Mouse (Mus musculus) A20 (cell line): Measurements from ENCODE around the gene Esr1.
A peak's percentile ranks its signal among the peaks of the same experiment; 100 is the strongest.
"Not testable (repeated sequence)": the region's sequence is repeated elsewhere in the genome, so short reads cannot be mapped to it uniquely, and the experiment has no call there.

Source experiments
- DNase-seq: peaks from one replicate; pipeline ENCODE4 v3.0.0-alpha.2; 2011; ENCODE audit warnings: low read depth, low spot score

Gene Esr1

DNA sequence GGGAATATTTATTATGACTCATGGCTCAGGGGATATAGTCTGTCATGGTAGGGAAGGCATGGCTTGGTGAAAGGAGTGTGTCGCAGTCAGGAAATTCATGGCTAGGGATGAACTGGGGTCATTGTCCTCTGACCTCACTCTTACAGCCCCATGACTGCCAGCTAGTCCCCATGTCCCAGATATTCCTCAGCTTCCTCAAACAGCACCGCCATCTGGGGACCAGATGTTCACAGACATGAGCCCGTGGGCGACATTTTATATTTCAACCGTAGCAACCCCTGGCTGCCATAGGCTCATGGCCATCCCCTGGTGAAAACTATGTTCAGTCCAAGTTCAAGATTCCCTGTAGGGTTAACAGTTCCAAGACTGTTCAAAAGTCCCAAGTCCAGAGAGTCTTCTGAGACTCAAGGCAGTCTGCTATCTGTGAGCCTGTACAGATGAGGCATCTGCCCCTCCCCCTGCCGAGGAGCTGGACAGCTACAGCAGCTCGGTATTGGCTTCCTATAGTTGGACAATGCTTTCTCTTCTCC lies 83.0 kb downstream of the Esr1 start:
- no peak for DNase-seq

DNA sequence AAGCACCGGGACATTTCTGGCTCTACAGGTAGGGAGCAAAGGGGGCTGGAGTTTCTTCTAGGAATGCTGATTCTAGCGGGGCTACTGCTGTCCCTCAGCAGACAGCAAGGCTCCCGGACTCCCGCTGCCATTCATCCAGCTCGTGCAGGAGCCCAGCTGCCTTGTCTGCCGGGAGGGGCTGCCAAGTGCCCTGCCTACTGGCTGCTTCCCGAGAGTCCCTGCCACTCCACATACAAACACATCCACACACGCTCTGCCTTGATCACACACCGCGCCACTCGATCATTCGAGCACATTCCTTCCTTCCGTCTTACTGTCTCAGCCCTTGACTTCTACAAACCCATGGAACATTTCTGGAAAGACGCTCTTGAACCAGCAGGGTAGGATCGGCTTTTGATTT lies 98.5 kb downstream of the Esr1 start:
- DNase-seq = no peak

DNA sequence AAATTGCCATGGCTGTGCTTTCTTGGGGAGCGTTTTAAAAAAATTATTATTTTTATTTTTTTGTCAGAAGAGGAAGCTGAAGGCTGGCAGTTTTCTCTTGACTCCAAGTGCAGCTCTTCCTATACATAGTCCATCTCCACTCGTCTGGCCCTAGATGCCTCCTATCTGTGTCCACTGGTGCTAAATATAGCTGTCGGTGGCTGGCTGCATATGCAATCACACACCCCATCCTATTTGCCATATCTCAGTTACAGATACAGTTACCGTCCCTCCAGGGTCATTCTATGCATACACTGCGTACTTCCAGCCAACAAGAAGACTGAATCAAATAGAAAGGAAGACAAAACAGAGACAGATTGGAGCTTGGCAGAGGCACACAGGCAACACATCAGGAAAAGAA lies 100.0 kb downstream of the Esr1 start:
- no peak for DNase-seq

DNA sequence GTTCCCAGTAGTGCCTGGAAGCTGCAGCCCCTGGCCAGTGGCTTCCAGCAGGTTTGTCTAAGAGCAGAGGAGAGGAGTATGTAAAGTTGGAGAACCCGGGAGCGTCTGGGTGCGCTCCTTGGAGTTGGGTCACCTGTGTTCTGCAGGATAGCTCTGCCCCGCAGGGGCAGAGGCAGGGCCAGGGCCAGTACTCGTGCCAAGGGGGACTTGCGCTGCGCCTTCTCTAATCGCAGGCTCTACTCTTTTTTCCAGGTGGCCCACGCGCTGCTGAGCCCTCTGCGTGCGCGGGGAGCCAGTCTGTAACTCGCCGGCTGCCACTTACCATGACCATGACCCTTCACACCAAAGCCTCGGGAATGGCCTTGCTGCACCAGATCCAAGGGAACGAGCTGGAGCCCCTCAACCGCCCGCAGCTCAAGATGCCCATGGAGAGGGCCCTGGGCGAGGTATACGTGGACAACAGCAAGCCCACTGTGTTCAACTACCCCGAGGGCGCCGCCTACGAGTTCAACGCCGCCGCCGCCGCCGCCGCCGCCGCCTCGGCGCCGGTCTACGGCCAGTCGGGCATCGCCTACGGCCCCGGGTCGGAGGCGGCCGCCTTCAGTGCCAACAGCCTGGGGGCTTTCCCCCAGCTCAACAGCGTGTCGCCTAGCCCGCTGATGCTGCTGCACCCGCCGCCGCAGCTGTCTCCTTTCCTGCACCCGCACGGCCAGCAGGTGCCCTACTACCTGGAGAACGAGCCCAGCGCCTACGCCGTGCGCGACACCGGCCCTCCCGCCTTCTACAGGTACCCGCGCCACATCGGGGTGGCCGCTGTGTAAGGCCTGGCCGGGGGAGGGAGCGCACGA lies 100.9 kb downstream of the Esr1 start:
- DNase-seq = no peak

DNA sequence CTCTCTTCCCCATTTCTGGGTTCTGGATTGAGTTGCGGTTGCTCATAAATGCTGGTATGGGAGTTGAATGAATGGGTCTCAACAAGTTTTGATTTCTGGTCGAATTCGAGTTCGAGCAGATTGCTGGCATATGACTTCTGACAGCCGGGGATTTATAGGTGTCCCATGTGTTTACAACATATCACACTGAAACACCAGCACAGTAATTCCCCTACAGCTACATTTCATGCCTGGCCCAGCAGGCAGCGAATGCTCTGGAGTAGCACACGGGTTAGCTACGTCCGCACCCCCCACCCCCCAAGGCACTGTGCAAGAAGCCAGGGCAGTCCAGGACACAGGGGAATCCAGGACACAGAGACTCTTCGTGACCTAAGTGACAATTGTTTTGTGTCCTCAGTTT lies 102.0 kb downstream of the Esr1 start:
- no peak for DNase-seq

DNA sequence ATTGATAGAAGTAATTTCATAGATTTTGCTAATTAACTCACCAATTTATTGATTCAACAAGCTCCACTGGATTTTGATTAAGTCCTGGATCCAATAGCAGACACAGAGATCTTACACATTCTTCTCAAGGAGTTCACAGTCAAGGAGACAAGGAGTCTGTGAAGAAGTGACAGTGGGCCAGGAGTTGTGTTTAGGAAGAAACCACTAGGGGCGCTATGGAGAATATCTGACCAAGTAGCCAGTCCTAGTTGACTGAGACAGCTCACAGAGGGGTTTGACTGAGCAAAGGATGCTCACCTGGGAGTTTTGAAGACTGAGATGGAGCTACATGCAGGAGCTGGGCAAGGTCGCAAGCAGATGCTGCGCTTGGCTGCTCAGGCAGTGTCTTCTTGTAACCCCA lies 113.5 kb downstream of the Esr1 start:
- DNase-seq = peak; percentile 17

DNA sequence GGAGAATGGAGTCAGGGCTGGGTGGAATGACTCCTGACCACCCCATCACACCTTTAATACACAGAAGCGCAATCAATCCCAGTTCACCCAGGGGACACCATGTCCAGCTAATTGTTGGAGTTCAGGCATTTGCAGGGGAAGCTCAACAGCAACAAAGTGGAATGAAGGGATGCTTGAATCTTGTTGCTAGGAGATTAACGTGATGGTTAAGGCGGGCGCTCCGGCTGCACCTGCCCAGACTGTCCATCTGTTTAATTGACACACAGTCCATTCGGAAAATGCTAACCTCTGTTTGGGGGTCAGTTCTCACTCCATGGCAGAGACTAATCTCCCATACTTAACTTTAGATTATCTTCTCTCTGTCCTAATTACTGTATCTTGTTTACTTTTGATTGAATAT lies 114.7 kb downstream of the Esr1 start:
- DNase-seq = no peak

DNA sequence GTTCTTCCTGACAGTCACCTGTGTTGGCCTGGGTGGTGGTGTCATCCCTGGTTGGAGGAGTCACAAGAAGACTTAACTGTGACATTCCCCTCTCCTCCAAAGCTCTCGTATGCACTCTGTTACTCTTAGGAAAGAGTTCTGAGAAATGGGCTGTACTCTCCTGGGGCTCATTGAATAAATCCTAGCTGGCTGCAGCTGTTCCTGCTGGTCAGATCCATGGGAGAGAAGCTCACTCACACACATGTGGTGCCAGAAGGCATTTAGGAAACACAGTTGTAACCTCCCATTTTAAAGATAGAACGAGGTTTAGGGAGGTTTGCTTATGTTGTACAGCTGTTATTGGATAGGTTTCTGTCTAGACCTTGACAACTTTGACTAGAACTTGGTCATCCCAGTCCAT lies 120.9 kb downstream of the Esr1 start:
- no peak for DNase-seq

DNA sequence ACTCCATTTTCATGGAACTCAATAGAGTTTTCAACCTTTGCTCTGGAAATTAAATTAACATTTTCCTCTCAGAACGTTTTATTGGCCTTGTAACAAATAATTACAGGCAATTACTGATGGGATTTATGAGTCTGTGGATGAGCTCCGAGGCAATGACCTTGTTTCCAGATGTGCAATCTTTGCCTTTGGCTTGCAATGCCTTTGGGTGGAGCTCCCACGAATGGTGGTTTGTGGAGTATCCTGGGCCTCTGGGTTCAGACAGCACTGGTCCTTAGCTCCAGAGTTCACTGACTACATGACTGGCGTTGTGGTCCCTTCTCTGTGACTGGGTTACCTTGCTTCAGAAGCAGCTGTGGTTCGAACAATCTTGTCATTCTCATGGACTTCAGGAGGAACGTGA lies 122.6 kb downstream of the Esr1 start:
- DNase-seq = no peak

DNA sequence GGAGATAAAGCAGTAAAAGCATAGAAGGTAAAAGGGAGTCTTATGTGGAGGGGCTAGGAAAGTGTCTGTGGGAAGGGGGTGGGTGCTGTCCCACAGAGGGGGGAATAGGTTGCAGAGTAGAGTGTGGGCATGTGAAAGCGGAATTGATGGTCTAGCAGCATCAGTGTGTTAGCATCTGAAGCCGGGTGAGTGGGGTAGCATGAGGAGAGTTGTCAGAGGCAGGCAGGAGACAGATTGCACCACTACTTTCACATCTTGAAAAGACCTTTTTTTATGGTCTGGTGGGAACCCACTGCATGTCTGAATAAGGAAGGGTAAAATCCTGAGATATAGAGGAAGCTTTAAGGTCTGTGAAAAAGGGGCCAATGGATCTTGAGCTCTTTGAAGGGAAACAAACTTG lies 123.5 kb downstream of the Esr1 start:
- no peak for DNase-seq

DNA sequence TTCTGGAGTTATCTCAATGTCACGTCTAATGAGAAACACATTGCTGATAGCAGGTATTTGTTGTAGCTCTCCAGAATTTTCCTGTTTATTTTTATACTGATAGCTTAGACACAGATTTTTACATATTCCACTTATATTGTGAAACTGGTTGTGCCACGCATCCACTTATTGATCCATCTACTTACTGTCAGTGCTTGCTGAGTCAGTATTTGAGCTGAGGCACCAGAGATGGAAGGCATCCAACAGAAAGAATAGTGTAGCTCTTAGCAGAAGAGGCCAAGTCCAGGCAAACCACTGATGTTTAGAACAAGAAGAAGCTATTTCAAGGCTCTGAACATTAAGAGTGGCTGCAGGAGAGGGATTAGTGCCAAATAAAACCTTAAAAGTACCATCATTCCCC lies 126.9 kb downstream of the Esr1 start:
- no peak for DNase-seq

DNA sequence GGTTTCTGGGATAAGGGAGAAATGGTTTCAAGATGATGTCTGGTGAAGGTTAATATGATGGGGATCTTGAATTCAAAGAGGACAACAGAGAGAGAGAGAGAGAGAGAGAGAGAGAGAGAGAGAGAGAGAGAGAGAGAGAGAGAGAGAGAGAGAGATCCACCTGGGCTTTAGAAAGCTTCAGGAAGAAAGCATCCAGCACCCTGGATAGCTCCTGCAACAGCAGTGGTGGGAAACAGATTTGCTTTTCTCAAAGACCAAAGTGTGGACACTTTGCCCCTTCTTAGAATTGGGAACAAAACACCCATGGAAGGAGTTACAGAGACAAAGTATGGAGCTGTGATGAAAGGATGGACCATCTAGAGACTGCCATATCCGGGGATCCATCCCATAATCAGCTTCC lies 139.7 kb downstream of the Esr1 start:
- not testable (repeated sequence) for DNase-seq

DNA sequence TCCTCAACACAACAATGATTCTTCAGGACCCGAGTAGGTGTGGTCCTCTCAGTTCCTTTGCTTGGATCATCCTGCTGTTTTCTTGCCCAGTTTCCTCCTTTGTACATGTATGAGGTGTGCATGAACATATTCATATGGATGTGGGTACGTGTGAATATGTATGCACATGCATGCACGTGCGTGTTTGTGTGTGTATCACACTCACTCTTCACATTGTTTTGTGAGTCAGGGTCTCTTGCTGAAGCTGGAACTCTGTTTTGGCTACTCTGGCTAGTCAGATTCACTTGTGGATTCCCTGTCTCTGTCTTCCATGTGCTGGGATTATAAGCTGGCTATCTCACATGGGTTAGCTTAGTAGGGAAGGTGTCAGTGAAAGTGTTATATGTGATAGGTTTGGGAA lies 141.6 kb downstream of the Esr1 start:
- DNase-seq = no peak

DNA sequence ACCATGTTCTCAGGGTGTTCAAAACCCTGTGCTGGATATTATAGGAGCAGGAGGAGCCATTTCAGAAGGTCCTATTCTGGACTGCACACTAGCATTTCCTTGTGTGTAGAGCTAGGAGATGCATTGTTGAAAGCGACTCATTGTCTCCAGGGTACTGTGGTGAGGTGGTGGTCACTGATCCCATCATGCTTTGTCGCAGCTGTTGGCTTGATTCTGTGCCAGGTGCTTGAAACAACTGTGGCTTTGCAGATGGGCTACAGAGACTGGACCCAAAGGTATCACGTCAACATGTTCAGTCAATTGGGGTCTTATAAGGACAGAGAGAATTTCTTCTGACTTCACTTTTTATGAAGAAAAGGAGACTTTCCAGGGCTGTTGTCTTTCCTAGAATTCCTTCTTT lies 164.1 kb downstream of the Esr1 start:
- DNase-seq = no peak

DNA sequence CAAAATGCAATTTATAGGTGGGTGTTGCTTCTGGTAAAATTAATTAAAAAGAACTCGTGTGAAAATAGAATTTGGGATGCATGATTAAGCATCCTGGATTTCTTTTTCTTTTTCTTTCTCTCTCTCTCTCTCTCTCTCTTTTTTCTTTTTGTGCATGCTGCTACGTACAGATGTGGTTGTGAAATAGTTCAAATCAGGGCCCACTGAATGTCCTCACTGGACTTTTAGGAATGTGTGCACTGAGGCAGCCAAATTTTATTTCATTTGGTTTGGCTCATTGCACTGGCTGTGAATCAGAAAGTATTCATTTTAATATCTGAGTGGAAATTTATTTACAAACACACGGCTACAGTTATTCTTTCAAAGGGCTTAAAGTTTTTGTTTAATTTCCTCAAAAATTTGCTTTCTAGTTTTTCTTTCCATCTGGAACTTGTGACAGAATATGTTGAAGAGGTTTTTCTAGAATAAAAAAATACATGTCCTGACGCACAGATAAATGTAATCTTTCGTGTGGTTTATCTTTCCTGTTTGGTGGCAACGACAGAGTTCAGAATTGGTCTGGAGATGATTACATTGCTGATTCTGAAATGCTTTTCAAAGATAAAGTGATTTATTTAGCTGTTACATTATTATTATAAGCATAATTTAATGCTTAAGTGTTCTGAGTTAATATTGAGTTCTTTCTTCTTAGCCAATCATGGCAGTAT lies 164.8 kb downstream of the Esr1 start:
- no peak for DNase-seq

DNA sequence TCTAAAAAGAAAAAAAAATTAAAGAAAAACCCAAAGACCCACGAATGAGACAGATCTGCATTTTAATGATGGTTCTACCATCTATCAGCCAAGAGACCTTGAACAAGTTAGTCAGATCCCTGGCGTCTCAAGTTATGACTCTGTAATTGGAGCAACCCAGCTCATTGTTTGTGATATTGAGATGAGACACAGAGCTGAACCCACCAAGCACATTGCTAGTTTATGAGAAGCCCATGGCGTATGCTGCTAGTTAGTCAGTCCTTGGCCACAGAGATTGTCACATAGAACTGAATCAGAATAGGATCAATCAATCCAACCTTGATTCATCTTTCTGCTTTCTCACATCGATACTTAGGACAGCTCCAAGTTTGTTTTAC lies 165.3 kb downstream of the Esr1 start:
- DNase-seq = no peak

DNA sequence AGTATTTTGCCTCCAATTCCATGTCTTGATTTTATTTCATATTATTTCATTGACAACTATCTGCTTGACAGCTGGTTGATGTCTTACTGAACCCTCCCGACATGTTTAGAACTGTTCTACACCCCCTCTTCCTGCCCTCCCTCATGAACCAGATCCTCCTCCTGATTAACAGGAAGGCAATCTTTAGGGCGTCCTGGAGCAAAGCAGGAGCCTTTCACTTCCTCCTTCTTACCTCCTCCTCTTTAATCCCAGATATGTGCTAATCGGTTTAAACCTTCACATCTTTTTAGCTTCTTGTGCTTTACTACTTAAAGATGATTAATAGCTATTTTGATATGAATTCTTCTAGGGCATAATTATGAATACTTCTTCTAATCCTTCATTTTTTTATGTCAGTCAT lies 166.6 kb downstream of the Esr1 start:
- no peak for DNase-seq

DNA sequence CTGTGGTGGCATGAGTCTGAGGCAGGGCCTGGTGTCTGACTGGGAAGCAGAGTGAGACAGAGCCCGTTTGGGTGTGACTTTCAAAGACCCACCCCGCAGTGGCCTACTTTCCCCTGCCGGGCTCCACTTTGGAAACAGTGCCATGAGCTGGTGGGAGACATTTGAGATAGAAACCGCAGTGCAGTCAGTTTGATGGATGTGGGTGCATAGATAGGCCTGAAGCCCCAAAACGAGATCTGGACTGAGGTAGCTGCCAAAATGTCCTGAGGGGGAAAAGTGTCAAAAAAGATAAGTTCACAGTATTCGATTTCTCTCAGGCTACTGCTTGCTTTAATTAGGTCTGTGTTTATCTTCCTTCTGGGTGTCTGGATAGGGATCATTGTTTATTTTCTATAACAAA lies 169.5 kb downstream of the Esr1 start:
- DNase-seq = no peak

DNA sequence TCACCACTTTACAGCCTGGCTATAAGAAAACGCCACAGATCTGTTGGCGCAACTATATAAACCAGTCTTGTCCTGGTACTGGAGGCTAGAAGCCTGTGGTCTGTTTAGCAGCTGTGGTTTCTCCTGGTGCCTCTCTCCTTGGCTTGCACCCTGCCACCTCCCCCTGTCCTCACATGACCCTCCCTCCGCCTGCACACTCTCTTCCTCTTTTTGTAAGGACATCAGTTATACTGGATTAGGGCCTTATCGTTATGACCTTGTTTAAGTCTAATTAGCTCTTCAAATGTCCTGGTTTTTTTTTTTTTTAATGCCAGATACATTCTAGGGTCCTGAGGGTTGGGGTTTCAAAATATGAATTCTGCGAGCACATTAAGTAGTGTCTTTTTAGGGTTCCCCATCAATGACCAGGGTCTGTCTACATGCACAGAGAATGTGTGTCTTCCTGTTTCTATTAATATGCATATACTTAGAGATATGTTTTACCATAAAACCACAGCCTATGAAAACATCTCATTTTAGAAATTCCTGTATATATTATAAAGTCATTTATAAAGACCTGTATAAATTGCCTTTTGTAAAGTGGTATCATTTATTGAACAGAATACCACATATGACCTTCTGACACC lies 175.7 kb downstream of the Esr1 start:
- no peak for DNase-seq

DNA sequence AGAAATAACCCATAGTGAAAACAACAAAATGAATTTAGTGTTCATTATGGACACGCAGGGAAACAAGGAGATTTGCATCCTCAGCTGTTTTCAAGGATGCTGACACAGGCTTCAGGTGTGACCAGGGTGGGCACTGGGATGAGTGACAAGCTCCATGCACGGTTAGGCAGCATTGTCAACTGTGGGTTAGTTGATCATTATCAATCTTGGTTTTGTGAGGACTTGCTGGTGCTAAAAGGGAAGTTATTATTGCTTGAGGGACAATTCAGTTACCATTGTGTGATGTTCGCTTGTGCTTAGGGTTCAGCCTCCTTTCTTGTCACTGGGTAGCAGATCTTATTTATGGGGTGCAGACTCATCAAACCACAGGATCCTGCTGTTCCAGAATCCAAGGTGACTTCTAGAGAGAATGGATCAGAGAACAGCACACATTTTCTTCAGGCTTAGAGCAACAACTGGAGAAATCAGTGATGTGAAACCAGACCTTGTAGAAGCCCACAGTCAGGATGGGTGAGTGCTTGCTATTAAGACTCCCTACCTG lies 186.9 kb downstream of the Esr1 start:
- DNase-seq = no peak

DNA sequence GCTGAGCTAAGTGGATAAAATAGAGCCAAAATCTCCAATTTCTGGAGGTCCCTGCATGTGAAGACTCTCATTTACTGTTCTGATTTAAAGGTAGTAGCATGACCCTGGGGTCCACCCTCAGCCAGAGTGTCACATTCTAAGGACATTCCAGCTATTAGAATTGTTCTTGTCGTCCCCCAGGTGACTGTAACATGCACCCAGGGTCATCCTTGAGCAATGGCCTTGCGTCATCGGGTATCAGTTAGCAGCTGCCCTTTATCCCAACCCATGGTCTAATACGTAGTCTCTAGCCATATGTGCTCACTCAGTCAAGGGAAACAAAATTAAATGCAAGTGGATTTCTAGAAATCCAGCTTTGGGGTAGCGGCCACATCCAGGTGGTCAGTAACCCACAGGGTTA lies 213.0 kb downstream of the Esr1 start:
- no peak for DNase-seq

DNA sequence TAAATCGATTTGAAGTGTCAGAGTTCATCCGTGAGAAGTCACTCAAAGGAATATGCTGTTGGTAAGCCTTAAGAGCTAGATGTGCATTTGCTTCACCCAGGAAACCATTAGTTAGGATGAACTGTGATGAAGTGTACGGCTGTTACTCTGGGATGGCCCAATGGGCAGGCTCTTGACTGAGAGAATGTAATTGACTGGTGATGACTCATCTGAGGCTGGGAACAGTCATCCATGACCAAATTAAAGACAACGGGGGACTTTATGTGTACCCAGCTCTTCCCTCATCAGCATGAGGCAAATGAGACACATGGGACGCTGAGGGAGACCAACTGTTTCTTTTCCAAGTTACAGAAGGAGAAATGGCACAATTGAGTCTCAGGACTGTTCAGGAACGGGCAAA lies 219.2 kb downstream of the Esr1 start:
- DNase-seq = no peak
